Mouse (Mus musculus): ENCODE results near the gene Prpf40a.

DNA sequence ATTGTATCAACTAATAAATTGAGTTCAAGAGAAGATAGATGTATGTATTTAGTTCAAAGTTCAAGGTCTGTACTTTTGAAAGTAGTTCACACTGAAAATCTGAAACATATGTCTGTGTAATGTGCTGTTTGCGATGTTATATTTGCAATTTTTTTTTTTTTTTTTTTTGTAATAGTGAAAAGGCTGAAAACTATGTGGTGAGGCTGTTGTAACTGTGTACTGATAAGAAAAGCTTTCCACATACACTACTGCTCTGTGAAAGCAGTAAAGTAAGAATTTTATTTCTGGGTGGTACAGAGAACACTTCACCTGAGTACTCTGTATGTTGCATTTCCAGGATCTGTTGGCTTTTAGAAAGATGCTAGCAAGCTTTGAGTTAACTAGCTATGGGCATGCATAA is 8.1 kb upstream of the Prpf40a start:
- TF ChIP-seq POLR2A (IDR thresholded peaks at IDR 0.05; ENCODE audit: borderline replicate concordance, insufficient read depth, low read length) (no peak), CTCF (IDR thresholded peaks at IDR 0.05; ENCODE audit: borderline replicate concordance, insufficient read depth, low read depth, low read length) (no peak)

Measured in cerebellum, adult 2 months (tissue).